Mouse (Mus musculus): ENCODE data around the gene Abcc1. TPM values are rescaled to one million over a fixed set of nuclear protein-coding genes. Genes with fewer than 3 reads are reported as not detected.

The Abcc1 gene
- total RNA-seq, 2 experiments from 2014 or later, result 17.7 to 20.4 TPM

DNA sequence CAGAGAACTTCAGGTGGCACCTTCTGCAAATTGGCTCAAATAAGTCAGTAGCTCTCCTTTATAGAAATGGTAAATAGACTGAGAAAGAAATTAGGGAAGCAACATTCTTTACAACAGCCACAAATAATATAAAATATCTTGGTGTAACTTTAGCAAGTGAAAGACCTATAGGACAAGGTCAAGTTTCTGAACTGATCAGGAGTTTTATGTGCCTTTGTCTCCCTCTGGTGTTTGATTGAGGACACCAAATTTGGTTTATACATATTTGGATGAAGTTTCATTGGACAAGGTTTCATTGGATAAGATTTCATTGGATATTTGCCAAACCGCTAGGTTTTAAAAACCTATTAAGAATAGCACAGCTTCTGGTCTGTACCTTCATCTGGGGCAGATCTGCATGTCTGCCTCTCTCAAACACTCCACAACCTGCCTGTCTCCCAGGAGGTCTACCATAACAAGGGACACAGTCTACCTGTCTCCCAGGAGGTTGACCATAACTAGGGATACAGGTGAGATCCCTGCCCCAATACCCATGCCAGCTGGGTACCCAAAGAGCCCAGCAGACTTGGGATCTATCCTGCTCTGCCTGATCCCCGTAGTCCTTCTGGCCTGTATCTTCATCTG, 132.2 kb downstream of the Abcc1 start:
- DNase-seq (ENCODE audit: low spot score in 2 of 2), result no peak

DNA sequence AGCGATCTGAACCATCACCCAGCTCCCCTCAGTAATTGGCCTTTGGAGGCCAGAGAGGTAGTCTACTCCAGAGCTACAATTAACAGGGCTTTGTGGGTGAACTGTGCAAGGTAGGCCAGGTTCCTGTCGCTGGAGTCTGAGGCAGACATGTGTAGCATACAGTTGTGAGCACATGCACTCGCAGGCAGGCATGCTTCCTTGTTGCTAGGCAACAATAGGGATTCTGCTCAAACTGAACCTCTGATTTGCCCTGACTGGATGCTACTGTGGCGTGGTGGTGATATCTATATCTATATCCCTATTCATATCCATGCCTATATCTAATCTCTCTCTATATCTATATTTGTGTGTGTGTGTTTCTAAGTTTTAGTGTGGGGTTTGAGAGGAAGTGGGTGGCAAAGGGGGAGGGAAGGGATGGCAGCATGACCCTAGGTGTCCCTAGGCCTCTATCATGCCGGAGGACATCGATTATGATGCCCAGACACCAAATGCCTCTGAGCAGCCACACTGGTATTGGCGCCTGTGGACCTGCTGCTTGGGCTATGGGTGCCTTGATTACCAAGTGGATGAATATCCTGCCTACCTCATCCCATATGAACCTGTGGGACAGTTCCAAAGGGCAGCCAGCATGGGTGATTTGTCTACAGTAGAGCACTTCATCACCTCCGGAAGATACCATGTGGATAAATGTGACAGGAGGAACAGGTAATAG, 140.4 kb downstream of the Abcc1 start:
- DNase-seq (ENCODE audit: low spot score in 2 of 2), result no peak

DNA sequence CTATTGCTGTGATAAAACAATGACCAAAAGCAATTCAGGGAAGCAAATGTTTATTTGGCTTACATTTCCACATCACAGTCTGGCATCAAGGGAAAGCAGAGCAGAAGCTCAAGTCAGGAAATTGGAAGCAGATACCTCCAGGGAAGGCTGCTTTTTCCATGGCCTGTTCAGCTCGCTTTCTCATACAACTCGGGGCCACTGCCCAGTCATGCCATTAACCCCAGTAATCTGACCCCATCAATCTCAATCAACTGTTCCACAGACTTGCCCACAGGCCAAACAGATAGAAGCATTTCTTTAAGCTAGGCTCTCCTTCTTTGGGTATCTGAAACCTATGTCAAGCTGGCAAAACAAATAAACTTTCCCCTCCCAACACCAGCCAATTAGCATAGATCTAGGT, 145.1 kb downstream of the Abcc1 start:
- no peak for DNase-seq (ENCODE audit: low spot score in 2 of 2)

Other genes with a start within 250 kb of the Abcc1 start
- gene Nde1, start 198.3 kb upstream of the Abcc1 start, total RNA-seq (2021), result 10 to 100 TPM; 25.8 to 26.5 TPM
- gene Marf1, start 198.2 kb upstream of the Abcc1 start, total RNA-seq (2021), result 10 to 100 TPM; 43.6 to 45.2 TPM
- 1 to 10 TPM; 4.1 to 4.9 TPM for gene Myh11, start 70.2 kb upstream of the Abcc1 start, total RNA-seq (2021)
- gene Fopnl, start 44.2 kb upstream of the Abcc1 start, total RNA-seq (2021), result 10 to 100 TPM; 48.1 to 58.8 TPM
- not detected for gene A630010A05Rik, start 200.8 kb downstream of the Abcc1 start, total RNA-seq (2021)

Measured in layer of hippocampus, postnatal 10 days (tissue).